Mouse (Mus musculus) cerebellum, adult (tissue): ENCODE data around the gene Rcor2.

Source experiments
- ATAC-seq: cut with Nextera tagmentation; 2 replicates; pipeline ENCODE4 v1.9.2; 2017; ENCODE audit warnings: mild to moderate bottlenecking, moderate library complexity, mixed read lengths; ENCODE audit not compliant: insufficient number of reproducible peaks, low FRiP score, low TSS enrichment

The Rcor2 gene

GRCm38 (mm10) chr19:7314976-7315586 is 48.0 kb downstream of the Rcor2 start:
- ATAC-seq: no peak

DNA sequence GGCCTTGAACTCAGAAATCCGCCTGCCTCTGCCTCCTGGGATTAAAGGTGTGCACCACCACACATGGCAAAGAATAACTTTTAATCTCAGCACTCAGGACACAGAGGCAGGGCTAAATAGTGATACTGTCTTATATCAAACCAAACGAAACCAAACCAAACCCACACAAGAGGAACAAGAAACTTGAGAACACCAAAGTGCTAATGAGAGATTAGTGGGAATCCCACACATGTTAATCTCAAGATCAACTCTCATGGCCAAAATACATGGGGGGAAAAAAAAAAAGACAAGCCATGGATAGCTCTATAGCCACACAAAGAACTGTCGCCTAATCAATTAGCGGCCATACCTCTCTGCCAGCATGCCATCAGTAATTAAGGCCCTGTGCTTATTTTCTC is 48.5 kb downstream of the Rcor2 start:
- no peak for ATAC-seq

DNA sequence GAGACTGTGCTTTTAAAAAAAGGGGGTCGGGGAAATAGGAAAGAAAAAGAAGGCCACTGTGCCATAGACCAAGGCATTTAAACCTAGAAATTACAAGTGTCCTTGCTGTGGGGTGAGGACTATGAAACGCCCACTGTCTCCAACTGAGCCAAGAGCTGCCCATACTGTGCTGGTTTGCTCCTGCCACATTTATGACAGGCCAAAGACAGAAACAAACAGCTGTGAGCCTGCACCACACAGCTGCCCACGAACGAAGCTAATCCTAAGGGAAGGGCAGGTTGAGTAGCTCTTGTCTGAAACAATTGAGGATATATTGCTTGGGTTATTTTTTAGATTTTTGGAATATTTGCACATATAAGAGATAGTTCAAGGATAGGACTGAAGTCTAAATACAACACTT is 49.7 kb downstream of the Rcor2 start:
- no peak for ATAC-seq

- ATAC-seq: no peak
Observed at GRCm38 (mm10) chr19:7317716-7318115, 50.6 kb downstream of the Rcor2 start.

DNA sequence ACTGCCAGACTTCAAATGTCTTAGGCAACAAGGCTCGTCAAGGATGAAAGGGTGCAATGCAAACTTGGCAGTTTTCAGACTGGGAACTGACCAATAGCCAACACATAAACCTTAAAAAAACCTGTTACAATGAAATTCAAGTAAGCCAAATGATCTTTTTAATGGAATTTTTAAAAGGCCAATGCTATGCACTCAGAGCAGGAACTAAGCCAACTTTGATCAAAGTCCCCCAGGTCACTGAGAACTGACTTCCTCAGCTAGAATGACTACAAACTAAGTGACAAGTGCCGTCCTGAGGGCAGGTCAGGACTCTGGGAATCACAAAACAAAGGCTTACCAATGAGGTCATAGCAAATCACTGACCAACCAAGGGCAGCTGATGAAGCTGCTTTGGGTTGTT is 53.1 kb downstream of the Rcor2 start:
- no peak for ATAC-seq

GRCm38 (mm10) chr19:7321391-7321790 is 54.3 kb downstream of the Rcor2 start:
- no peak for ATAC-seq
